9 mouse cellular contexts compared by ENCODE assay signal in genomic region chr8:70702842-70703182, GRCm38 (mm10). TPM values are rescaled to one million over a fixed set of nuclear protein-coding genes. Genes with fewer than 3 reads are reported as not detected.
DNase-seq lines count a peak whose midpoint lies in the region; ATAC-seq and TF ChIP-seq lines count a peak whose summit lies in the region.
"Had no signal": no experiment of that assay in that cellular context is flagged by ENCODE, and none has a peak within 500 bp of the region (broad histone marks: within the 10 kb centered on the region; RNA-seq: fewer than 3 reads in every experiment).

No protein-coding gene starts in this region.

- no peak overlapping the region for H3K4me3 ChIP-seq in liver, embryonic 12.5 days
- no peak overlapping the region for H3K4me3 ChIP-seq in liver, postnatal 0 days (ENCODE audit: low read depth, low read length)
- H3K4me3 ChIP-seq in lung, postnatal 0 days (ENCODE audit: low read depth, low read length) = no peak overlapping the region

- no peaks in the 10 kb centered on the region for H3K9me3 ChIP-seq in liver, embryonic 12.5 days (replicated peaks)
- H3K9me3 ChIP-seq in liver, postnatal 0 days (ENCODE audit: low read length) = no peaks in the 10 kb centered on the region
- H3K9me3 ChIP-seq in lung, postnatal 0 days (ENCODE audit: low read length) = no peaks in the 10 kb centered on the region

- DNase-seq in liver, postnatal 0 days = no peak
- DNase-seq in brain, adult 2 months (ENCODE audit: low read depth, low spot score) = peak; percentile 96
- DNase-seq in gastrocnemius, postnatal 14 days = peak; percentile 86
- peak; percentile 78 for DNase-seq in lung, postnatal 0 days (ENCODE audit: low spot score)
- no peak for DNase-seq in kidney, postnatal 4 days
- DNase-seq in frontal cortex, postnatal 25 days (ENCODE audit: low spot score in 2 of 2) = no peak

- no peak for TF ChIP-seq EP300 in liver, postnatal 0 days (IDR thresholded peaks at IDR 0.05; ENCODE audit: low read depth)
- no peak for TF ChIP-seq EP300 in lung, postnatal 0 days (IDR thresholded peaks at IDR 0.05)

- WGBS in liver, embryonic 12.5 days (ENCODE audit: insufficient replicate concordance) = 71% methylated on average over 3 of the region's 3 CpGs
- WGBS in liver, postnatal 0 days (ENCODE audit: insufficient replicate concordance) = 82% methylated on average over 3 of the region's 3 CpGs
- 72% methylated on average over 3 of the region's 3 CpGs for WGBS in lung, postnatal 0 days

- intact Hi-C loops in gastrocnemius, postnatal 14 days (cut with DNase I; ENCODE audit: low total_unique reads) = loop anchor here (5.0 to 10.0 kb wide), 2 partner anchors 36 to 78 kb away; no protein-coding TSS in a partner anchor

- H3K36me3 ChIP-seq in liver, embryonic 12.5 days = no peaks in the 10 kb centered on the region
- H3K36me3 ChIP-seq in liver, postnatal 0 days (replicated peaks; ENCODE audit: insufficient read depth, low read length) = no peaks in the 10 kb centered on the region
- 0 out of 2 replicates have a peak, but pooled peaks cover 7% of the 10 kb centered on the region for H3K36me3 ChIP-seq in lung, postnatal 0 days (ENCODE audit: insufficient read depth, low read length)

- no peak for ATAC-seq in liver, embryonic 12.5 days
- no peak for ATAC-seq in liver, postnatal 0 days
- ATAC-seq in lung, postnatal 0 days = peak; percentile 2; the same call in 1 of the 2 replicates
- no peak for ATAC-seq in frontal cortex, adult (ENCODE audit: low TSS enrichment)

- H3K27ac ChIP-seq in liver, embryonic 12.5 days = 0 out of 2 replicates have a peak overlapping the region, but pooled peaks have one; percentile 4
- H3K27ac ChIP-seq in liver, postnatal 0 days (ENCODE audit: low read depth) = no peak overlapping the region
- 0 out of 2 replicates have a peak overlapping the region, but pooled peaks have one; percentile 52 for H3K27ac ChIP-seq in lung, postnatal 0 days (ENCODE audit: low read length)

- peaks cover 18% of the 10 kb centered on the region for H3K4me1 ChIP-seq in liver, embryonic 12.5 days
- H3K4me1 ChIP-seq in liver, postnatal 0 days (ENCODE audit: insufficient read depth) = peaks cover 15% of the 10 kb centered on the region
- peaks cover 7% of the 10 kb centered on the region; the same call in 1 of the 2 replicates for H3K4me1 ChIP-seq in lung, postnatal 0 days (ENCODE audit: insufficient read depth, low read depth, low read length)

- H3K9ac ChIP-seq in liver, embryonic 12.5 days = no peak overlapping the region
- H3K9ac ChIP-seq in liver, postnatal 0 days (replicated peaks) = no peak overlapping the region
- H3K9ac ChIP-seq in lung, postnatal 0 days (replicated peaks; ENCODE audit: low read depth) = no peak overlapping the region

- no peak overlapping the region for H3K4me2 ChIP-seq in liver, embryonic 12.5 days
- no peak overlapping the region for H3K4me2 ChIP-seq in liver, postnatal 0 days (ENCODE audit: low read depth, low read length)
- H3K4me2 ChIP-seq in lung, postnatal 0 days (replicated peaks; ENCODE audit: low read depth, low read length) = no peak overlapping the region

- no peak for TF ChIP-seq CTCF in liver, postnatal 0 days (IDR thresholded peaks at IDR 0.05; ENCODE audit: low read depth)
- TF ChIP-seq CTCF in lung, postnatal 0 days (IDR thresholded peaks at IDR 0.05) = no peak

- H3K27me3 ChIP-seq in liver, embryonic 12.5 days (replicated peaks) = no peaks in the 10 kb centered on the region
- no peaks in the 10 kb centered on the region for H3K27me3 ChIP-seq in liver, postnatal 0 days (ENCODE audit: insufficient read depth, low read length)
- H3K27me3 ChIP-seq in lung, postnatal 0 days (replicated peaks; ENCODE audit: insufficient read depth, low read length) = no peaks in the 10 kb centered on the region

RNA-seq across cellular contexts. Expression of gene Iqcn, which starts 0.4 kb away (rescaled TPM):
- polyA plus RNA-seq in liver, embryonic 12.5 days (2016; fragmentation: Nextera tagmentation; extraction: Ambion mirVana) = not detected in 2 replicates
- polyA plus RNA-seq in liver, postnatal 0 days (2015; fragmentation: Nextera tagmentation; extraction: Ambion mirVana) = 0.02 TPM in 1 of 2 replicates, not detected in the other
- under 1 TPM in 1 of 2 experiments, not detected in 1; 0.04 TPM for total RNA-seq in gastrocnemius, postnatal 14 days (2021)
- 0.04 and 0.07 TPM in 2 replicates for polyA plus RNA-seq in lung, postnatal 0 days (2015; fragmentation: Nextera tagmentation; extraction: Ambion mirVana)

RNA-seq across cellular contexts. Expression of gene Jund, which starts 4.1 kb away (rescaled TPM):
- 59.5 and 66.8 TPM in 2 replicates for polyA plus RNA-seq in liver, embryonic 12.5 days (2016; fragmentation: Nextera tagmentation; extraction: Ambion mirVana)
- polyA plus RNA-seq in liver, postnatal 0 days (2015; fragmentation: Nextera tagmentation; extraction: Ambion mirVana) = 19.6 and 38.4 TPM in 2 replicates
- 10 to 100 TPM; 73.5 to 87.4 TPM for total RNA-seq in gastrocnemius, postnatal 14 days (2021)
- polyA plus RNA-seq in lung, postnatal 0 days (2015; fragmentation: Nextera tagmentation; extraction: Ambion mirVana) = 107 and 109 TPM in 2 replicates

RNA-seq across cellular contexts. Expression of gene Gm3336, which starts 15.5 kb away (rescaled TPM):
- polyA plus RNA-seq in liver, embryonic 12.5 days (2016; fragmentation: Nextera tagmentation; extraction: Ambion mirVana) = not detected in 2 replicates
- polyA plus RNA-seq in liver, postnatal 0 days (2015; fragmentation: Nextera tagmentation; extraction: Ambion mirVana) = 0.22 and 0.25 TPM in 2 replicates
- not detected for total RNA-seq in gastrocnemius, postnatal 14 days (2021)
- 0.50 and 0.54 TPM in 2 replicates for polyA plus RNA-seq in lung, postnatal 0 days (2015; fragmentation: Nextera tagmentation; extraction: Ambion mirVana)
- total RNA-seq: layer of hippocampus, adult 8-10 months had no signal

RNA-seq across cellular contexts. Expression of gene Pde4c, which starts 20.7 kb away (rescaled TPM):
- 0.56 and 0.71 TPM in 2 replicates for polyA plus RNA-seq in liver, embryonic 12.5 days (2016; fragmentation: Nextera tagmentation; extraction: Ambion mirVana)
- polyA plus RNA-seq in liver, postnatal 0 days (2015; fragmentation: Nextera tagmentation; extraction: Ambion mirVana) = 1.6 and 1.8 TPM in 2 replicates
- total RNA-seq in gastrocnemius, postnatal 14 days (2021) = 1 to 10 TPM; 2.9 to 3.4 TPM
- 0.93 and 2.0 TPM in 2 replicates for polyA plus RNA-seq in lung, postnatal 0 days (2015; fragmentation: Nextera tagmentation; extraction: Ambion mirVana)

RNA-seq across cellular contexts. Expression of gene Lsm4, which starts 29.8 kb away (rescaled TPM):
- polyA plus RNA-seq in liver, embryonic 12.5 days (2016; fragmentation: Nextera tagmentation; extraction: Ambion mirVana) = 266 and 269 TPM in 2 replicates
- 98.5 and 103 TPM in 2 replicates for polyA plus RNA-seq in liver, postnatal 0 days (2015; fragmentation: Nextera tagmentation; extraction: Ambion mirVana)
- 10 to 100 TPM; 65.9 to 77.0 TPM for total RNA-seq in gastrocnemius, postnatal 14 days (2021)
- polyA plus RNA-seq in lung, postnatal 0 days (2015; fragmentation: Nextera tagmentation; extraction: Ambion mirVana) = 95.9 and 104 TPM in 2 replicates

Comparison
In these comparisons a context has a peak if more than half of its experiments do, and no peak if none do; other contexts are left out.
1. DNase-seq: peak in brain, adult 2 months (single experiment), gastrocnemius, postnatal 14 days (single experiment) and lung, postnatal 0 days (single experiment); none in liver, postnatal 0 days (single experiment), kidney, postnatal 4 days (0 of 2) and frontal cortex, postnatal 25 days (0 of 2).